Mouse (Mus musculus) embryonic facial prominence, embryonic 10.5 days (tissue): ENCODE measurements around the gene Fam19a5. TPM values are rescaled to one million over a fixed set of nuclear protein-coding genes. Genes with fewer than 3 reads are reported as not detected.

Source experiments
- DNase-seq: peaks from one replicate; pipeline ENCODE4 v3.0.0-alpha.2; 2017; ENCODE audit warnings: low spot score
- H3K27ac ChIP-seq: fragments of 300-500 bp; sonication (generic); replicated peaks from 2 replicates; pipeline ENCODE4 v1.5.1; 2016; ENCODE audit warnings: mild to moderate bottlenecking
- H3K27me3 ChIP-seq: fragments of 300-500 bp; sonication (generic); replicated peaks from 2 replicates; pipeline ENCODE4 v1.6.1; 2016; ENCODE audit warnings: low read depth, mild to moderate bottlenecking; ENCODE audit not compliant: poor library complexity, severe bottlenecking
- H3K36me3 ChIP-seq: fragments of 300-500 bp; sonication (generic); replicated peaks from 2 replicates; pipeline ENCODE4 v1.6.1; 2016; ENCODE audit warnings: mild to moderate bottlenecking, moderate library complexity
- H3K4me1 ChIP-seq: fragments of 300-500 bp; sonication (generic); 2 replicates; pipeline ENCODE4 v1.6.1; 2016
- H3K4me3 ChIP-seq: fragments of 300-500 bp; sonication (generic); 2 replicates; pipeline ENCODE4 v1.5.1; 2016; ENCODE audit warnings: mild to moderate bottlenecking, moderate library complexity
- H3K9me3 ChIP-seq: fragments of 300-500 bp; sonication (generic); 2 replicates; pipeline ENCODE4 v1.6.1; 2016; ENCODE audit warnings: mild to moderate bottlenecking
- WGBS: fragments of 180-500 bp; shearing (Covaris S2); methylation state at CpG from one replicate; pipeline ENCODE4 v1.1.7; 2016; 5-methylcytosine and 5-hydroxymethylcytosine counted together
- polyA plus RNA-seq: library from polyadenylated mRNA; unstranded; fragments of >200 nt; fragmentation: Nextera tagmentation; extraction: Ambion mirVana; gene quantifications from 2 replicates; pipeline ENCODE4 v1.2.1, GENCODE M21; 2016

Fam19a5 gene
- polyA plus RNA-seq, 1 experiment from 2014 or later = 4.4 TPM

DNA sequence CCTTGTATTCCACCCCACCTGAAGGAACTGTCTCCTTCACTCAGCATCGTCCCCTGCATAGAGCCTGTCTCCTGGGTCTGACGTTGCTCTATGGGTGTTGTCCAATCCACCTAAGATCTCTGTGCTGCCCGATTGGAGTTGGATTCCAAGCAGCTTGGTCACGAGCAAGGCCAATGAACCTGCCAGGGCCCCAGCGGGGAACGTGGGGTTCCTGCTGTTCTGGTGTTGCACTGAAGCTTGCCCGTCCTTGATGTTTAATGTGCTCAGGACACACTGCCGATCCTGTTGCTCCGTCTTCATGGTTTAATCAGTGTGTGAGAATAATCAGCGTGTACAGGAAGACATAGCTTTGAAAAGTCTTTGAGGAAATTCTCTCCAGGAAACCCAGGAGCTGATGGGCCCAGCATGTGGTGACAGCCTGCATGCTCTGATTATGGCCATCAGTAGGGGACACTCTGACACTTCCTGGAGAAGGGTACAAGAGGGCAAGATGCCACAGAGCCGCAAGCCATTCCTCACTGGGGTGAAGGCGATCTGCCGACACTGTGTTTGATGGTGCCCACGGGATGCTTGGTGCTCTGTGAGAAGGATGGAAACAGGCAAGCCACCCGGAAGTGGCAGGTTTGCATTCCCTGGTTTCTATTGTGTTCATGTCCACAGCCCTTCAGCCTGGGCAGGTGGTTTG is 147.3 kb downstream of the Fam19a5 start:
- 86% methylated on average over 15 of the region's 15 CpGs for WGBS
- Histone ChIP-seq H3K4me1 (peaks cover 23% of the 10 kb centered on the region), H3K4me3 (no peak overlapping the region), H3K9me3 (no peaks in the 10 kb centered on the region), H3K27ac (no peak overlapping the region), H3K36me3 (no peaks in the 10 kb centered on the region; the same call in 1 of the 2 replicates), H3K27me3 (no peaks in the 10 kb centered on the region)
- no peak for DNase-seq

DNA sequence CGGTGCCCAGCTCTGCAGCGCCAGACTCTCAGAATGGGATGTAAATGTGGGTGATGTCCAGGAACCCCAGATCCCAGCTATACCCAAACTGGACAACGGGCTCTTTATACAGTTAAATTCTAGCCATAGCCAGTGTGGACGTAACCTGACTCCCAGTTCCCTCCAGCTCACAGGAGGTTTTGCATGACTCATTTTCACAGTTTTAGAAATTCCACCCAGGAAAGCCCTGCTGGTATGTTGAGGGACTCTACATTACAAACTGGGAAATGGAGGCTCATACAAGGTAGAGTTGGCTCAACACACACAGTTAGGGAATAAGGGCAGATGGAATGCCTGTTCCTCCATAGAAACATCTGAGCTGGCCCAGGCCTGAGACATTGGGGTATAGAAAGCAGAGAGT is 147.9 kb downstream of the Fam19a5 start:
- 86% methylated on average over 4 of the region's 4 CpGs for WGBS
- H3K9me3 ChIP-seq = no peaks in the 10 kb centered on the region
- H3K36me3 ChIP-seq = no peaks in the 10 kb centered on the region; the same call in 1 of the 2 replicates

DNA sequence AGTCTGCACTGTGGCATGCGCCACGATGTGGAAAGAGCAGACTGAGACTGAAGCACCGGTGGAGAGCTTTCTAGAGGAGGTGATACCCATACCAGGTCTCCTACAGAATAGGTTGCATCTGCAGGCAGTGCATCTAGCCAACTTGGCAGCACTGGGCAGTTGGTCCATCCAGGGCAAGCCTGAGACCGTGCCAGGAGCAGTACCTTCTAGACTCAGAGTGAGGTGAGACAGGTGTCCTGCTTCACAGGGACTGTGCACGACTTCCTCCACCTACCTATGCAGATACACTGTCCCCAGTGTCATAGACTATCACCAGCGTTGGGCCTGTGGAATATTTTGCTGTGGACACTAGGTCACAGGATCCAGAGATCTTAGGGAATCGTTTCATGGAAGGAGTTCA is 148.3 kb downstream of the Fam19a5 start:
- Histone ChIP-seq H3K27me3 (no peaks in the 10 kb centered on the region), H3K9me3 (no peaks in the 10 kb centered on the region), H3K36me3 (no peaks in the 10 kb centered on the region; the same call in 1 of the 2 replicates), H3K4me1 (peaks cover 23% of the 10 kb centered on the region), H3K27ac (no peak overlapping the region), H3K4me3 (no peak overlapping the region)
- DNase-seq = no peak
- WGBS = 95% methylated on average over 7 of the region's 7 CpGs

More for the DNA sequence above, 147.9 kb downstream of the Fam19a5 start:
- DNase-seq = no peak
- no peaks in the 10 kb centered on the region for H3K27me3 ChIP-seq
- peaks cover 19% of the 10 kb centered on the region for H3K4me1 ChIP-seq
- H3K4me3 ChIP-seq = no peak overlapping the region
- H3K27ac ChIP-seq = no peak overlapping the region

DNA sequence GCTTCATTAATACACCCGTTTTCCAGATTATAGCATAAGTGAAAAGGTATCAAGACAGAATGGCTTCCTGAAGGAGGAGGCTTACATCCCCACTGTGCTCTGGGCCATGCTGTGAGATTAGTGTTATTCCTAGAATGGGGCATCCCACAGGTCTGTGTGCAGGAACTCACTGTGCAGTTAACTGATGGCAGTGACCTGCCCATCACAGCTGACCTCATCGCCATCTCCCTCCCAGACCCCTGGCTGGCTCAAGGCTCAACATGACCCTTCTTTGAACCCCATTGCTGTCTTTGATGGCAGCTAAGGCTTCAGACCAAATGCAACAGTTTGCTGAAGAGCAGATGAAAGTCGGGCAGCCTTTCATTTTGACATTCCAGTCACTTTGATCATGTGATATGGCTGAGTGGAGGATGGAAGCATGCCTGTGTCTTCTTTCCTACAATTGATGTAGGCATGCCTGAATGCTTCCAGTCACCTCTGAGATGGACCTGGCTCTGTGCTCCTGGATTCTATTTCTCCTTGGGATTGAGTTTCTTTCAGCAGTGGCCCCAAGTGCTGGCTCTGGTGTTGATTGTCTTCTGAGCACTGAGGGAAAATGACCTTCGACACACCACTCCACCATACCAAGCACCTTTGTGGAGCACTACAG is 148.9 kb downstream of the Fam19a5 start:
- H3K4me3 ChIP-seq = no peak overlapping the region
- no peaks in the 10 kb centered on the region for H3K27me3 ChIP-seq
- DNase-seq = peak; percentile 15
- H3K9me3 ChIP-seq = no peaks in the 10 kb centered on the region
- H3K4me1 ChIP-seq = peaks cover 23% of the 10 kb centered on the region
- H3K36me3 ChIP-seq = no peaks in the 10 kb centered on the region; the same call in 1 of the 2 replicates
- 82% methylated on average over 4 of the region's 4 CpGs for WGBS
- no peak overlapping the region for H3K27ac ChIP-seq

DNA sequence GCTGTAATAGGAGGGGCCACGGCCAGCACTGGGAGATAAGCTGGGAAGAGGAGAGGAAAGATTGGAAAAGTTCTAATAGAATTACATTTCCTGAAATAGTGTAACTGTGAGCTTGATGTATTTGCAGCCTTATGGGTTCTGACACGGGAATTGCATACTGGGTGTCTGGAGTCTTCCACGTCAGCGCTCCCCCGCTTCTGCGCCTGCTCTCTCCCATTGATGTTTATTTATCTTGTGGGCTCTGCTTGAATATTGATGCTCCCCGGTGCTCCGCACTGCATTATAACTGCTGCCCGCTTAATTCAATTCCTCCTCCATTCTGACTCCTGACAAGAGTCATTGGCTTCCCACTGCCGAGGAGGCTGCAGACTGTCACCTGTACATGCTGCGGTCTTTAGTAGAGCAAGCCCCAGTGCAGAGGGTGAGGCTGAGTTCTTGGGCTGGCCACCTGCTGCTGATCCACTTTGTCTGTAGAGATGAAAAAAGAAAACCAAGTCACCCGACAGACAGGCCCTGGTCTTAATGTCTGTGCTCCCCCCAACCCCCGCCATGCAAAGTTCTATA is 153.4 kb downstream of the Fam19a5 start:
- H3K36me3 ChIP-seq = peaks cover 21% of the 10 kb centered on the region
- H3K27ac ChIP-seq = no peak overlapping the region
- no peaks in the 10 kb centered on the region for H3K27me3 ChIP-seq
- WGBS = 88% methylated on average over 13 of the region's 13 CpGs
- 0 out of 2 replicates have a peak, but pooled peaks cover 12% of the 10 kb centered on the region for H3K9me3 ChIP-seq
- H3K4me1 ChIP-seq = peaks cover 19% of the 10 kb centered on the region
- H3K4me3 ChIP-seq = no peak overlapping the region
- DNase-seq = no peak

DNA sequence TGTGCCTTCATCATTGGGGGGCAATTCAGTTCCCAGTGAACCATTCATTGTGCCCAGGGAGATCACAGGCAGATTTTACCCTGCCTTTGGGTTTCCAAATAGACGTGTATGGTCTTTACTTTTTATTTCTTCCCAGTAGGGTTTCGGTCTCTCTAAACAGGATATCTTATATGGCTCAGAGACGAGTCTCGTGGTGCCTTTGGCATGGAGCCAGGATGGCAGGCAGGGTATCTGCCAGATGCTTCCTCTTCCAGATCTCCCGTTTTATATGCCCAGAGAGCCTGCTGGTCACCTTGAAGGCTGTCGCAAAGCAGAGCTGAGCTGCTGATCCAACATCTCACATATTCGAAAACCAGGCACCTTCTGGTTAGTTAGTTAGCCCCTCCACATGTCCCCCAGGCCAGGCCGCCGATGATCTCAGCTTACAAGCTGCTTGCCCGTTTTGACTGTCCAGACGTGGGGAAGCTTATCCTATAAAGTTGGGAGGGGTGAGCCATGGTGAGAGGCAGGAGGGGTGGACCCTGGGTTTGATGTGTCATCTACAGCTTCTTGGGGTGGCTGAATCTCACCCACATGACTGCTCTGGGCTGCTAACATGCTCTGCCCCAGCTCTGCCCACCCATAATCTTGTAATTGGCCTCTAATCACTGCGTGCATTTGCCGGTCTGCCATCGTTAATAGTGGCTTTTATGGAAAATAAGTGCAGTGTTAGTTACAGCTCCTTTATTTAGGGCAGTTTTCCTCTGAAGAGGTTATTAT is 154.6 kb downstream of the Fam19a5 start:
- H3K4me3 ChIP-seq = no peak overlapping the region
- WGBS = 85% methylated on average over 14 of the region's 14 CpGs
- no peaks in the 10 kb centered on the region for H3K27me3 ChIP-seq
- peaks cover 21% of the 10 kb centered on the region for H3K36me3 ChIP-seq
- 0 out of 2 replicates have a peak, but pooled peaks cover 12% of the 10 kb centered on the region for H3K9me3 ChIP-seq
- no peak overlapping the region for H3K27ac ChIP-seq
- DNase-seq = no peak
- H3K4me1 ChIP-seq = peaks cover 16% of the 10 kb centered on the region; the same call in 1 of the 2 replicates

DNA sequence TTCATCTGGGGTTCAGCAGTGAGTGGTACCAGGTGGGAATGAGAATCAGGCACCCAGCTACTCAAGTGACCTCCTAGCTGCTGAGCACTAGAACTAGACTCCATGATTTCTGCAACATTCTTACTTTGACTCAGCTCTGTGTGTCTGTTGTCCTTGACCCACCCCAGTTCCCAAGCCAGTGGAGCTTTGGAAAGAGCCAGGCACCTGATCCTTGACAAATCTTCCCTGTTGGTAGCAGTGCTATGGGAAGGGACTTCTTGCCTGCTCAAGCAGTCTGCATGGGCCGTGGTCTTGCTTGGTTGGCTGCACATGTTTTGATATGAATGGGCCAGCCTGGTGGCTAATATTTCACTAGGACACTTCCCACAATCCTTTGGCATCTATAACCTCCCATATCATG is 158.7 kb downstream of the Fam19a5 start:
- H3K27me3 ChIP-seq = no peaks in the 10 kb centered on the region
- DNase-seq = no peak
- H3K9me3 ChIP-seq = 0 out of 2 replicates have a peak, but pooled peaks cover 12% of the 10 kb centered on the region
- WGBS = 89% methylated on average over 1 of the region's 1 CpGs
- H3K36me3 ChIP-seq = peaks cover 21% of the 10 kb centered on the region
- H3K27ac ChIP-seq = no peak overlapping the region
- no peak overlapping the region for H3K4me3 ChIP-seq
- peaks cover 12% of the 10 kb centered on the region; the same call in 1 of the 2 replicates for H3K4me1 ChIP-seq

DNA sequence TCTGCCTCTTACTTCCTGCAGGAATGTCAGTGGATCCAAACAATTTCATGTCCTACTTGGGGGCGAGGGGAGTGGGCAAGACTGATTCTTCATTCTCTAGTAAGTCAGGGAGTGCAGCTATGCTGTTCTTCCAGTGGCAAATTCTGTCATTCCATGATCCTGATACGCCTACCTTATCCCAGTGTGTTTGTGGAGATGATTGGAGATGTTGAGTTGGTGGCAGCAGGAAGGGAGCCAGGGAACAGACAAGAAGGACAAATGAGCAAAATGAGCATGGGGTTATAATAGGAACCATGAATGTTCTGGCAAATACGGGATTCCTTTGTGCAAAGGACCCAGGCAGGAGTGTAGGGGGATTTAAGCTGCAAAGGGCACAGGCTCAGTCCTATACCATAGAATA is 159.2 kb downstream of the Fam19a5 start:
- H3K36me3 ChIP-seq = peaks cover 21% of the 10 kb centered on the region
- no peak for DNase-seq
- 89% methylated on average over 3 of the region's 3 CpGs for WGBS
- no peak overlapping the region for H3K27ac ChIP-seq
- H3K4me3 ChIP-seq = no peak overlapping the region
- peaks cover 10% of the 10 kb centered on the region; the same call in 1 of the 2 replicates for H3K4me1 ChIP-seq
- 0 out of 2 replicates have a peak, but pooled peaks cover 12% of the 10 kb centered on the region for H3K9me3 ChIP-seq
- H3K27me3 ChIP-seq = no peaks in the 10 kb centered on the region

DNA sequence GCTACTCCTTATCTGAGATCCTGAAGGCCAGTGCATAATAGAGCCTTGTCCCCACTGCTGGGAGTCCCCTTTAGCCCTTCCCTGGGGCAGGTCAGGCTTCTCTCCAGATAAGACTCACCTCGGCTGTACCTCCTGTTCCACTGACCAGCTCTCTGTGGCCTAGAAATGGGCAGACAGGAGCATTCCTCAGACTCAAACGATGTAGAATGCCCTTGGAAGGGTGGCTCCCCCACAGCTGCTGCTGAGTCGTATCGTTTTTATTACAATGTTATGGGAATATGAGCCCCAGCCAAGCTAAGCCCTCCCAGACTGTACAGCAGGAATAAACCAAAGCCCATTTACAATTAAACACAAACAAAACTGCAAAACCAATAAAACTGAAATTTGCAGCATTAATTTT is 167.7 kb downstream of the Fam19a5 start:
- Histone ChIP-seq H3K9me3 (no peaks in the 10 kb centered on the region), H3K36me3 (no peaks in the 10 kb centered on the region), H3K27ac (no peak overlapping the region), H3K4me3 (no peak overlapping the region), H3K4me1 (peaks cover 12% of the 10 kb centered on the region), H3K27me3 (no peaks in the 10 kb centered on the region)
- 79% methylated on average over 4 of the region's 4 CpGs for WGBS
- DNase-seq = no peak

DNA sequence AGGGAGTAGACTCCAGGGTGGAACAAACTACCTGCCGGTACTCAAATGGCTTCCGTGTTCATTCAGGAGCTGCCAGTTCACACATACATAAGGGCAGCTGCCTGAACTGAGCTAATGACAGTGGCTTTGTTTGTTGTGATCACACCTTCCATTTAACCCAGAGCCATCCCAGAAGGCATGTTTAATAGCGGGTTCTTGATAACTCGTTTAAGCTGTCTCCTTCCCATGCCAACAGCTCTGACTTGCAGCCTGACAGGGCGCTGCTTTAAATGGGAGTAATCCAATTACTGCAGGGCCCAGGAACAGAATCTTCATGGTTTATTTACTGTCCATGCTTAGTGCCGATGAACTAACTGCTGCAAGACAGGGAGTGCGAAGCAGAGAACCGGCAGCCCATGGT is 168.1 kb downstream of the Fam19a5 start:
- Histone ChIP-seq H3K4me3 (no peak overlapping the region), H3K27ac (no peak overlapping the region), H3K4me1 (peaks cover 15% of the 10 kb centered on the region), H3K9me3 (no peaks in the 10 kb centered on the region), H3K36me3 (no peaks in the 10 kb centered on the region), H3K27me3 (no peaks in the 10 kb centered on the region)
- no peak for DNase-seq
- 85% methylated on average over 8 of the region's 8 CpGs for WGBS

DNA sequence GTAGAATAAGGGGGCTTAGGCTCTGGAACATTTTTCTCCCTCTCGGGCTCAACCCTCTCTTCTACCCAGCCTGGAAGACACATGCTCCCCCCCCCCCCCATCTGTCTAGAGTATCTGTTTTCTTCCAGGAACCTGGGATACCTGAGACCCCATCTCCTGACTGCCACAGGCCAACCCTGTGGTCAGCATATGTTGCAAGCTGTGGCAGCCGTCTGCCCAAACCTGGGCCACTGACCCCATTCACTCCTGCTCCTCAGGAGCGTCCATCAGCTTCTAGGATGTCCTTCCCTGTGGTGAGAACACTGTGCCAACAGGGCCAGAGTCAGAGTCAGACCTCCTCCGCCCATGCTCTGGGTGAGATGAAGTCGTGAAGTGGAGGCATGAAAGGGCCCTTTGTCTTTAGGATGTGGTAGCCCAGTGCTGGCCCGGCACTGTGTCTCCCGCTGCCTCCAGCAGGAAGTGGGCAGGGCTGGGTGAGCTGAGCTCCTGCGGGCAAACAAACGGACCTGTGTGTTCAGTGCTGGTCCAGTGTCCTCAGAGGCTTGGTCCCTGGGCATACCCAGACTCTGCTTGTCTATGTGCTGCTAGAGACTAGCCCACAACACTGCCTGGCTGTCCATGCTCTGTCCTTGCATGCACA is 171.1 kb downstream of the Fam19a5 start:
- 31% methylated on average over 9 of the region's 9 CpGs for WGBS
- no peaks in the 10 kb centered on the region for H3K36me3 ChIP-seq
- peak overlapping the region; percentile 81 for H3K27ac ChIP-seq
- H3K4me1 ChIP-seq = peaks cover 15% of the 10 kb centered on the region
- H3K9me3 ChIP-seq = no peaks in the 10 kb centered on the region
- H3K4me3 ChIP-seq = no peak overlapping the region
- no peaks in the 10 kb centered on the region for H3K27me3 ChIP-seq
- DNase-seq = peak; percentile 61

DNA sequence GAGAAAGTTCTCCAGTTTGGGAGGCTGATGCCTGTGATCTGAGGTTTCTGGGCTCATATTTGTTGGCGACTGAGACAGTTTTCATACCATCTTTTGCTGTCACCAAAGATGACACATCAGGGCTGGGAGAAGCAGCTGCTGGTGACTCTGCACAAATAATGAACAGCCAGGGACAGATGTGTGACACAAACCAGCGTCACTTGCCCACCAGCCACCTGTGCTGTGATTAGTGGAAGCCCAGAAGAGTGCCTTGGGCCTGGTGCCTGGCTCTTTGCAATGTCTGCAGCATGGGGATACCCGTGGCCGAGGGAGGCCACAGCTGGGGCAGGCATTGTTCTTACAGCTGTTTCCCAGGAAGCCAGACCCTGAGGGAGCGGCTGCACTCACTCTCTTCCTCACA is 173.0 kb downstream of the Fam19a5 start:
- Histone ChIP-seq H3K36me3 (0 out of 2 replicates have a peak, but pooled peaks cover 3% of the 10 kb centered on the region), H3K4me3 (no peak overlapping the region), H3K27ac (no peak overlapping the region), H3K4me1 (peaks cover 15% of the 10 kb centered on the region), H3K27me3 (no peaks in the 10 kb centered on the region), H3K9me3 (no peaks in the 10 kb centered on the region)
- no peak for DNase-seq
- WGBS = 56% methylated on average over 5 of the region's 5 CpGs
